Mouse (Mus musculus): ENCODE results near the gene Ntn3. TPM values are rescaled to one million over a fixed set of nuclear protein-coding genes. Genes with fewer than 3 reads are reported as not detected.
A peak's percentile ranks its signal among the peaks of the same experiment; 100 is the strongest.

Gene Ntn3
- polyA plus RNA-seq, 1 experiment from 2014 or later: 1.4 TPM

- no peaks in the 10 kb centered on the region for H3K9me3 ChIP-seq (replicated peaks)
- 0 out of 2 replicates have a peak overlapping the region, but pooled peaks have one; percentile 23 for H3K4me3 ChIP-seq (replicated peaks)
- no peaks in the 10 kb centered on the region for H3K27me3 ChIP-seq
- H3K9ac ChIP-seq: peak overlapping the region; percentile 67
- ATAC-seq (ENCODE audit: low read depth): no peak
- peak overlapping the region; percentile 58 for H3K4me2 ChIP-seq
- WGBS (ENCODE audit: insufficient replicate concordance): 83% methylated on average over 8 of the region's 8 CpGs
- H3K36me3 ChIP-seq: peaks cover 98% of the 10 kb centered on the region
- H3K4me1 ChIP-seq (replicated peaks): peaks cover 54% of the 10 kb centered on the region
- peak overlapping the region; percentile 97 for H3K27ac ChIP-seq
- DNase-seq: no peak
These were observed 17.4 kb upstream of the Ntn3 start for GRCm38 (mm10) chr17:24226721-24227120.

DNA sequence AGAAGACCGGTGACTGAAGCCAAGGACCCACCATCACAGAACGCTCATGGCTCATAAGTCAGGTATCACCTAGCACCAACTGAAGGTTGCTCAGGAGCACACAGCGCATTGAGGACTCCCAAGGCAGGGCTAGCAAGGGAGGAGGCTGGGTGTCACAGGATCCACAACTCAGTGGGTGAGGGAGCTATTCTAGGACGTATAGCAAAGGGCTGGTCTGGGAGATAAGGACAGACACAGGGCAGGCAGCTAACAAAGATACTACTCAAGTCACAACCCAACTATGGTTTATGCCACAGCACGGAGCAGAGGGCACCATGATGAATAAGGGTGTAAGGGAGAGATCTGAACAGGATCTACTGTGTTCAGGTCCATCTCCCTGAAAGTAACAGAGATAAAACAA lies 16.5 kb upstream of the Ntn3 start:
- DNase-seq (peak; percentile 73), ATAC-seq (ENCODE audit: low read depth) (peak; percentile 96)
- Histone ChIP-seq H3K4me3 (replicated peaks) (peak overlapping the region; percentile 23; the same call in 1 of the 2 replicates), H3K27me3 (no peaks in the 10 kb centered on the region), H3K9ac (peak overlapping the region; percentile 67), H3K27ac (peak overlapping the region; percentile 97), H3K4me1 (replicated peaks) (peaks cover 63% of the 10 kb centered on the region), H3K36me3 (peaks cover 89% of the 10 kb centered on the region), H3K9me3 (replicated peaks) (no peaks in the 10 kb centered on the region), H3K4me2 (peak overlapping the region; percentile 58)
- 35% methylated on average over 5 of the region's 5 CpGs for WGBS (ENCODE audit: insufficient replicate concordance)

- no peak for ATAC-seq (ENCODE audit: low read depth)
- WGBS (ENCODE audit: insufficient replicate concordance): 79% methylated on average over 10 of the region's 10 CpGs
- H3K36me3 ChIP-seq: peaks cover 78% of the 10 kb centered on the region
These were observed 15.4 kb upstream of the Ntn3 start for GRCm38 (mm10) chr17:24224741-24225140.

DNA sequence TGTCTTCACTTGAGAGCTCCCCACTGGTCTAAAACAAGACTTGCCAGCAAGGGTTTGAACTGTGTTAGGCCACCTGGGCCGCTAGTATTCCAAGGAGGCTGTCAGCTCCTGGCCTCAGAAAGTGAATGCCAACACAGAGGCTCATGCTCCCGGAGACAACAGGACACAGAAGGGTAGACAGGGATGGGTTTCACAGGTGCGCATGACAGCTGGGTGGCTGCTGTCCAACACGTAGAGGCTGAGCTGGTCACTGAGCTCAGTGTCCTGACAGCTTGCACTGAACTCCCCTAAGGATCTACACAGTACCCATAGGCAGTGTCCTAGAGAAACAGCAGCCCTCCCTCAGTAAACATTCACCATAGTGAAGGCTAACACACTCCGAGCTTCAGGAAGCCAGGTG lies 14.2 kb upstream of the Ntn3 start:
- ATAC-seq (ENCODE audit: low read depth): no peak
- peak overlapping the region; percentile 88; the same call in 1 of the 2 replicates for H3K27ac ChIP-seq

More at GRCm38 (mm10) chr17:24224741-24225140, 15.4 kb upstream of the Ntn3 start:
- DNase-seq: no peak
- no peak overlapping the region for H3K4me2 ChIP-seq
- no peaks in the 10 kb centered on the region for H3K27me3 ChIP-seq
- H3K4me3 ChIP-seq (replicated peaks): no peak overlapping the region
- peak overlapping the region; percentile 67 for H3K9ac ChIP-seq
- no peaks in the 10 kb centered on the region for H3K9me3 ChIP-seq (replicated peaks)
- peaks cover 68% of the 10 kb centered on the region for H3K4me1 ChIP-seq (replicated peaks)
- peak overlapping the region; percentile 97 for H3K27ac ChIP-seq

DNA sequence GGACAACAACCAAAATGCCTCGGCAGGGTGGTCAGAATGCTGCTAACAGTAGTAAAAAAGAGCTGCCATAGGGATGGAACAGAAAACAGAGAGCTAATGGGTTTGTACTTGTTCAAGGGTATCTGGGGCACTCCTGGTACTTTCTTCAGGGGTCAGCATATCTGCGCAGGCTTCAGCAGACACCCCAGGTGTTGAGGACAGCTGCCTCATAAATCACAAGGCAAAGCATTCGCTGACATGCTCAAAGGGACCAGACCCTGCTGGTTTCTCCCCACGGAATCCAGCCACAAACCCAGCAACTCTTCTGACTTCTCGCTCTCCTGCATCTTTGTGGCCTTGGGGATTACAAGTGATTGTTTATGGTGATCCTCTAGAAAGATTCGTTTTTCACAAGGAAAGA lies 13.3 kb upstream of the Ntn3 start:
- DNase-seq (no peak), ATAC-seq (ENCODE audit: low read depth) (no peak)
- Histone ChIP-seq H3K4me2 (no peak overlapping the region), H3K36me3 (peaks cover 75% of the 10 kb centered on the region), H3K27me3 (no peaks in the 10 kb centered on the region), H3K9me3 (replicated peaks) (no peaks in the 10 kb centered on the region), H3K27ac (peak overlapping the region; percentile 88), H3K4me3 (replicated peaks) (no peak overlapping the region), H3K4me1 (replicated peaks) (peaks cover 72% of the 10 kb centered on the region), H3K9ac (no peak overlapping the region)
- 80% methylated on average over 6 of the region's 6 CpGs for whole genome bisulfite sequencing (ENCODE audit: insufficient replicate concordance)

More for the DNA sequence above, 14.2 kb upstream of the Ntn3 start:
- Histone ChIP-seq H3K9me3 (replicated peaks) (no peaks in the 10 kb centered on the region), H3K36me3 (peaks cover 75% of the 10 kb centered on the region), H3K4me2 (no peak overlapping the region), H3K4me1 (replicated peaks) (peaks cover 72% of the 10 kb centered on the region), H3K4me3 (replicated peaks) (no peak overlapping the region), H3K27me3 (no peaks in the 10 kb centered on the region), H3K9ac (no peak overlapping the region)
- no peak for DNase-seq
- WGBS (ENCODE audit: insufficient replicate concordance): 93% methylated on average over 5 of the region's 5 CpGs

GRCm38 (mm10) chr17:24220435-24221411 lies 11.4 kb upstream of the Ntn3 start, which contains the start of gene Tedc2:
TSS of gene Tedc2 (minus strand) at chr17:24220851.
- Histone ChIP-seq H3K9me3 (replicated peaks) (no peaks in the 10 kb centered on the region), H3K27me3 (no peaks in the 10 kb centered on the region), H3K4me3 (replicated peaks) (peak within 1 kb of the TSS; percentile 83), H3K9ac (peak within 1 kb of the TSS; percentile 94), H3K36me3 (peaks cover 75% of the 10 kb centered on the region), H3K4me2 (peak within 1 kb of the TSS; percentile 97), H3K27ac (peak within 1 kb of the TSS; percentile 88), H3K4me1 (replicated peaks) (peaks cover 59% of the 10 kb centered on the region)
- 1% methylated on average over 41 of the region's 41 CpGs for WGBS (ENCODE audit: insufficient replicate concordance)
- peak; percentile 87 for DNase-seq
- peak; percentile 89 for ATAC-seq (ENCODE audit: low read depth)

GRCm38 (mm10) chr17:24216836-24217235 lies 7.5 kb upstream of the Ntn3 start:
- no peak overlapping the region for H3K4me2 ChIP-seq
- H3K4me3 ChIP-seq (replicated peaks): no peak overlapping the region
- 74% methylated on average over 4 of the region's 4 CpGs for WGBS (ENCODE audit: insufficient replicate concordance)
- H3K27me3 ChIP-seq: peaks cover 13% of the 10 kb centered on the region
- H3K4me1 ChIP-seq (replicated peaks): peaks cover 62% of the 10 kb centered on the region
- H3K9me3 ChIP-seq (replicated peaks): no peaks in the 10 kb centered on the region
- peaks cover 50% of the 10 kb centered on the region for H3K36me3 ChIP-seq
- H3K9ac ChIP-seq: no peak overlapping the region
- no peak overlapping the region for H3K27ac ChIP-seq
- no peak for ATAC-seq (ENCODE audit: low read depth)
- DNase-seq: no peak

DNA sequence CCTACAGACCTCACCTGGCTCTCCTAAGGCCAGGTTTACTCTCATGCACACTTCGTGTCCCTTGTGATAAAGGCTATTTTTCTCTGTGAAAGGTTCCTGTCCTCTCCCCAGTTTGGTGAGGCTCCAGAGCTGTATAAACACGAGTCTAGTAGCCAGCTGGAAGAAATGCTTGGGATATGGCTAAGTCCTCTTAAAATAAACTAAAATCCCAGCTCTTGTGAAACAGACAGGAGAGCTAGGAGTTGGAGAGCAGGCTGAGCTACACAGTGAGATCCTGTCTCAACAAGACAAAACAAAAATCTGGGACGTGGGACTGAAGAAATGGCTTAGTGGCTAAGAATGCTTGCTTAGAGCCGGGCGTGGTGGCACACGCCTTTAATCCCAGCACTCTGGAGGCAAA lies 3.9 kb upstream of the Ntn3 start:
- Histone ChIP-seq H3K4me3 (replicated peaks) (no peak overlapping the region), H3K9ac (no peak overlapping the region; the same call in 1 of the 2 replicates), H3K4me1 (replicated peaks) (peaks cover 70% of the 10 kb centered on the region), H3K27ac (no peak overlapping the region), H3K36me3 (peaks cover 38% of the 10 kb centered on the region), H3K9me3 (replicated peaks) (no peaks in the 10 kb centered on the region), H3K4me2 (no peak overlapping the region), H3K27me3 (peaks cover 37% of the 10 kb centered on the region)
- ATAC-seq (ENCODE audit: low read depth): no peak
- WGBS (ENCODE audit: insufficient replicate concordance): 66% methylated on average over 6 of the region's 6 CpGs
- no peak for DNase-seq

GRCm38 (mm10) chr17:24212441-24213018 lies 3.2 kb upstream of the Ntn3 start:
- ATAC-seq (ENCODE audit: low read depth) (no peak), DNase-seq (no peak)
- Histone ChIP-seq H3K4me3 (replicated peaks) (peak overlapping the region; percentile 64), H3K27ac (no peak overlapping the region), H3K4me2 (peak overlapping the region; percentile 93), H3K9ac (peak overlapping the region; percentile 93; the same call in 1 of the 2 replicates), H3K9me3 (replicated peaks) (no peaks in the 10 kb centered on the region), H3K27me3 (peaks cover 44% of the 10 kb centered on the region), H3K36me3 (peaks cover 31% of the 10 kb centered on the region), H3K4me1 (replicated peaks) (peaks cover 70% of the 10 kb centered on the region)
- 32% methylated on average over 5 of the region's 5 CpGs for WGBS (ENCODE audit: insufficient replicate concordance)

GRCm38 (mm10) chr17:24211631-24212440 lies 2.5 kb upstream of the Ntn3 start:
- ATAC-seq (ENCODE audit: low read depth) (no peak), DNase-seq (peak; percentile 45)
- H3K27ac ChIP-seq: peak overlapping the region; percentile 63
- H3K27me3 ChIP-seq: peaks cover 48% of the 10 kb centered on the region
- peak overlapping the region; percentile 64 for H3K4me3 ChIP-seq (replicated peaks)
- peak overlapping the region; percentile 93 for H3K4me2 ChIP-seq
- 7% methylated on average over 37 of the region's 37 CpGs for WGBS (ENCODE audit: insufficient replicate concordance)
- H3K9me3 ChIP-seq (replicated peaks): no peaks in the 10 kb centered on the region
- peaks cover 24% of the 10 kb centered on the region for H3K36me3 ChIP-seq
- H3K4me1 ChIP-seq (replicated peaks): peaks cover 72% of the 10 kb centered on the region
- H3K9ac ChIP-seq: peak overlapping the region; percentile 93
